Mouse (Mus musculus) liver, embryonic 15.5 days (tissue): ENCODE data around the gene Dxo. TPM values are rescaled to one million over a fixed set of nuclear protein-coding genes. Genes with fewer than 3 reads are reported as not detected.
A peak's percentile ranks its signal among the peaks of the same experiment; 100 is the strongest.

ENCODE experiments used
- ATAC-seq: fragments of 200-750 bp; cut with Nextera tagmentation; 2 replicates; pipeline ENCODE4 v1.8.0; 2017; ENCODE audit warnings: moderate number of reproducible peaks, mild to moderate bottlenecking, moderate library complexity; ENCODE audit not compliant: insufficient read depth
- H3K27ac ChIP-seq: fragments of 300-500 bp; sonication (generic); replicated peaks from 2 replicates; pipeline ENCODE4 v1.5.1; 2015; ENCODE audit warnings: mild to moderate bottlenecking, inconsistent platforms
- H3K27me3 ChIP-seq: fragments of 300-500 bp; sonication (generic); 2 replicates; pipeline ENCODE4 v1.6.1; 2015; ENCODE audit warnings: mild to moderate bottlenecking, inconsistent platforms
- H3K36me3 ChIP-seq: fragments of 300-500 bp; sonication (generic); replicated peaks from 2 replicates; pipeline ENCODE4 v1.6.1; 2015; ENCODE audit warnings: moderate library complexity, mild to moderate bottlenecking, inconsistent platforms
- H3K4me1 ChIP-seq: fragments of 300-500 bp; sonication (generic); replicated peaks from 2 replicates; pipeline ENCODE4 v1.6.1; 2015; ENCODE audit warnings: inconsistent platforms
- H3K4me2 ChIP-seq: fragments of 300-500 bp; sonication (generic); 2 replicates; pipeline ENCODE4 v1.6.1; 2015; ENCODE audit warnings: moderate library complexity, mild to moderate bottlenecking, inconsistent platforms
- H3K4me3 ChIP-seq: fragments of 300-500 bp; sonication (generic); replicated peaks from 2 replicates; pipeline ENCODE4 v1.5.1; 2015; ENCODE audit warnings: mild to moderate bottlenecking, inconsistent platforms
- H3K9ac ChIP-seq: fragments of 300-500 bp; sonication (generic); 2 replicates; pipeline ENCODE4 v1.6.1; 2015; ENCODE audit warnings: moderate library complexity, mild to moderate bottlenecking, inconsistent platforms
- H3K9me3 ChIP-seq: fragments of 300-500 bp; sonication (generic); replicated peaks from 2 replicates; pipeline ENCODE4 v1.6.1; 2016; ENCODE audit warnings: inconsistent platforms
- WGBS: fragments of 180-500 bp; shearing (Covaris S2); methylation state at CpG from one replicate; pipeline ENCODE4 v1.1.7; 2015; ENCODE audit warnings: mixed read lengths; ENCODE audit not compliant: insufficient replicate concordance; 5-methylcytosine and 5-hydroxymethylcytosine counted together
- polyA plus RNA-seq: library from polyadenylated mRNA; unstranded; fragments of >200 nt; fragmentation: Nextera tagmentation; extraction: Ambion mirVana; gene quantifications from 2 replicates; pipeline ENCODE4 v1.2.1, GENCODE M21; 2015

Gene Dxo
- polyA plus RNA-seq, 1 experiment from 2014 or later = 29.8 TPM

GRCm38 (mm10) chr17:34837464-34838324 is 875 bp downstream of the Dxo start:
- ATAC-seq = no peak
- Histone ChIP-seq H3K27ac (peak overlapping the region; percentile 89), H3K27me3 (no peaks in the 10 kb centered on the region), H3K36me3 (peaks cover 55% of the 10 kb centered on the region), H3K4me1 (peaks cover 53% of the 10 kb centered on the region), H3K9me3 (no peaks in the 10 kb centered on the region), H3K9ac (peak overlapping the region; percentile 81), H3K4me2 (peak overlapping the region; percentile 96), H3K4me3 (peak overlapping the region; percentile 79)
- WGBS = 33% methylated on average over 43 of the region's 43 CpGs

DNA sequence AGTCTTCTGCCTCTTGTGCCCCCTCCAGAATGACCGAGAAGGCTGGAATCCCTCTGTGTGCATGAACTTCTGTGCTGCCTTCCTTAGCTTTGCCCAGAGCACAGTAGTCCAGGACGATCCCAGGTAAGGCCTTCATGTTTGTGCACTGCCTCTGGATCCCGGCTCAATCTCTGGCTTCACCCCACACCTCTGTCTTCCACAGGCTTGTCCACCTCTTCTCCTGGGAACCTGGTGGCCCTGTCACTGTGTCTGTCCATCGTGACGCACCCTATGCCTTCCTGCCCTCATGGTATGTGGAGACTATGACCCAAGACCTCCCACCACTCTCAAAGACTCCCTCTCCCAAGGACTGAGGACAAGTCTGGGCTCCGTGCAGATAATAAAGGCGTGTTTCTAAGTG is 2.0 kb downstream of the Dxo start:
- H3K27ac ChIP-seq = no peak overlapping the region
- 81% methylated on average over 7 of the region's 7 CpGs for WGBS
- no peaks in the 10 kb centered on the region for H3K9me3 ChIP-seq
- peaks cover 53% of the 10 kb centered on the region for H3K4me1 ChIP-seq
- ATAC-seq = no peak
- peaks cover 56% of the 10 kb centered on the region for H3K36me3 ChIP-seq
- H3K27me3 ChIP-seq = no peaks in the 10 kb centered on the region
- H3K4me2 ChIP-seq = peak overlapping the region; percentile 96; the same call in 1 of the 2 replicates
- no peak overlapping the region for H3K9ac ChIP-seq
- no peak overlapping the region for H3K4me3 ChIP-seq

- peaks cover 45% of the 10 kb centered on the region for H3K4me1 ChIP-seq
- peaks cover 73% of the 10 kb centered on the region for H3K36me3 ChIP-seq
- H3K9ac ChIP-seq = peak overlapping the region; percentile 30; the same call in 1 of the 2 replicates
- peak overlapping the region; percentile 65 for H3K27ac ChIP-seq
- H3K27me3 ChIP-seq = no peaks in the 10 kb centered on the region
- ATAC-seq = peak; percentile 5; the same call in 1 of the 2 replicates
- H3K4me3 ChIP-seq = no peak overlapping the region
- 0 out of 2 replicates have a peak overlapping the region, but pooled peaks have one; percentile 25 for H3K4me2 ChIP-seq
- H3K9me3 ChIP-seq = no peaks in the 10 kb centered on the region
- 71% methylated on average over 6 of the region's 6 CpGs for WGBS
Measured at GRCm38 (mm10) chr17:34840736-34841307, 4.0 kb downstream of the Dxo start.

- ATAC-seq = no peak
- H3K36me3 ChIP-seq = peaks cover 83% of the 10 kb centered on the region
- no peak overlapping the region for H3K27ac ChIP-seq
- WGBS = 85% methylated on average over 13 of the region's 13 CpGs
- H3K4me3 ChIP-seq = no peak overlapping the region
- H3K9me3 ChIP-seq = no peaks in the 10 kb centered on the region
- H3K4me2 ChIP-seq = no peak overlapping the region
- no peak overlapping the region for H3K9ac ChIP-seq
- H3K27me3 ChIP-seq = no peaks in the 10 kb centered on the region
- H3K4me1 ChIP-seq = peaks cover 32% of the 10 kb centered on the region
Measured at GRCm38 (mm10) chr17:34844884-34845283, 8.1 kb downstream of the Dxo start.

DNA sequence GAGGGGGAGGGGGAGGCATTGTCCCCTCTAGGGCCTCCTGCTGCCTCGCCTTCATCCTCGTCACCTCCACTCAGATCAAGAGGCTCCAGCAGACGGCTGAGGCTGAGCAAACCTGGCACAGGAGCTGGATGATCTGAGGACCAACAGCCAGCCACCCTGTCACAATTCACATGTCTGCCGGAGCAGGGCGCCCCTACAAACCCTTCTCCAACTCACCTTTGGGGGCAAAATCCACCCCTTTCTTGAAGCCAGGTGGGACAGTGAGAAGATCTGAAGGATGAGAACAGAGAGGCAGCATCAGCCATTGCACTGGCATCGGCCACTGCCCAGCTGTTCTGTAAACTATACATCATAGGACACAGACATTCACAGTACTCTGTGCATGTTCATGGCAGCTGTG is 10.4 kb downstream of the Dxo start:
- H3K4me1 ChIP-seq = peaks cover 30% of the 10 kb centered on the region
- no peak for ATAC-seq
- H3K4me2 ChIP-seq = no peak overlapping the region
- no peak overlapping the region for H3K9ac ChIP-seq
- no peak overlapping the region for H3K4me3 ChIP-seq
- peaks cover 64% of the 10 kb centered on the region for H3K36me3 ChIP-seq
- no peaks in the 10 kb centered on the region for H3K27me3 ChIP-seq
- H3K27ac ChIP-seq = no peak overlapping the region
- no peaks in the 10 kb centered on the region for H3K9me3 ChIP-seq
- 71% methylated on average over 6 of the region's 6 CpGs for WGBS

DNA sequence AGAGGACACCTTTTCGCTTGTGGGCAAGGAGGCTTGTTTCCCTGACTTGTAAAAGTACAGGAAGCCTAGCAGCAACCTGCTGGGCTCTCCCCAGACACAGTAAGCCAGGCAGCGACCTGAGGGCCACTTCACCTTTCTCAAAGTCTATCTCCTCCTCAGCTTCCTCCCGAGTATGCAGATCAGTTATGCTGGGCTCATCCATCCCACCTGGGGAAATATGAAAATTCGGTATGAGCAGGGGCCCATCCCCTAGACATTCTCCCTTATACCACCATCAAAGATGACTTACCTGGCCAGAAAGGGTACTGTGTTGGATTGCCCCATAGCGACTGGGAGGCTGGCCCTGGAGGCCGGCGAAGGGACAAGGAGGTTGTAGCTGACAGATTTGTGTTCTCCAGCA is 10.8 kb downstream of the Dxo start:
- no peak for ATAC-seq
- 78% methylated on average over 7 of the region's 7 CpGs for WGBS
- no peak overlapping the region for H3K4me3 ChIP-seq

DNA sequence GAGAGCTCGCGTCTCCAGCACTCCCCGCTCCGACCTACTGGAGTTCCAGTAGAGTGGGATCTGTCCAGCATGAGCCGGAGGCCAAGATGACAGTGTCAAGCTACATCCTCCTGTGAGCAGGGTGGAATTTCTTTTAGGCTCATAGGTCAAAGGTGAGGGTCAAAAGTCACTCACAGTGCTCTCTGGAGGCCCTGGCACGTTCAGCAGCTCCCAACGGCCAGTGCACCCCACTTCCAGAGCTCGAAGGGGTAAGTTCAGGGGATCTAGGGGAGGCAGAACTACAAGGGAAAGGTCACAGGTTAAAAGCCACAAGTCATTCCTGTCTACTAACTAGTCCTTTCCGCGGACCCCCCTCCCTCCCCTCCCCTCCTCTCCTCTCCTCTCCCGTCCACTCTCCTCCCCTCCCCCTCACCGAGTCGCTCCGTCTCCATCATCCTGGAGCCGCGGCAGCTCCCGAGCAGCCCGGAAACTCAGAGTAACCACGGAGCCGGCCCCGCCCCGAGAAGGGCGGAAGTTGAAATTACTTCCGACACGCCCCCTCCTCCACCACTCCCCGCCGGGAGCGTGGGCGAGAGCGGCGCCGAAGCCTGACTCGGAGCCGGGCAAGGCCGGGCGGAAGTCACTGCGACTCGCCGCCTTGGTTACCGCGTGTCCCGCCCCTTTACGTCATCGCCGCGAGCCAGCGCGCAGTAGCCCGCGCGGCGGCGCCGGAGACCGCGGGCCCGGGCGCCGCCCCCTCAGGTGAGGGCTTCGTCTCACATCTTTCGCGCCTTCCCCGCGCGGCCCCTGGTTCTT is 13.1 kb downstream of the Dxo start, which contains the start of the genes Skiv2l and Nelfe:
Gene Skiv2l (minus strand): TSS at position 489 of the 795 bp plus-strand sequence.
Gene Nelfe (plus strand): TSS at position 670 of the 795 bp plus-strand sequence.
- Histone ChIP-seq H3K9me3 (no peaks in the 10 kb centered on the region), H3K27me3 (no peaks in the 10 kb centered on the region), H3K9ac (peak within 1 kb of the TSS; percentile 83), H3K4me2 (peak within 1 kb of the TSS; percentile 99), H3K36me3 (peaks cover 62% of the 10 kb centered on the region), H3K27ac (peak within 1 kb of the TSS; percentile 78), H3K4me1 (peaks cover 48% of the 10 kb centered on the region), H3K4me3 (peak within 1 kb of the TSS; percentile 86)
- 2% methylated on average over 62 of the region's 65 CpGs for WGBS
- peak; percentile 92 for ATAC-seq

More for the DNA sequence above, 10.8 kb downstream of the Dxo start:
- Histone ChIP-seq H3K9ac (no peak overlapping the region), H3K9me3 (no peaks in the 10 kb centered on the region), H3K4me2 (no peak overlapping the region), H3K27me3 (no peaks in the 10 kb centered on the region), H3K27ac (no peak overlapping the region), H3K36me3 (peaks cover 64% of the 10 kb centered on the region), H3K4me1 (peaks cover 35% of the 10 kb centered on the region)

DNA sequence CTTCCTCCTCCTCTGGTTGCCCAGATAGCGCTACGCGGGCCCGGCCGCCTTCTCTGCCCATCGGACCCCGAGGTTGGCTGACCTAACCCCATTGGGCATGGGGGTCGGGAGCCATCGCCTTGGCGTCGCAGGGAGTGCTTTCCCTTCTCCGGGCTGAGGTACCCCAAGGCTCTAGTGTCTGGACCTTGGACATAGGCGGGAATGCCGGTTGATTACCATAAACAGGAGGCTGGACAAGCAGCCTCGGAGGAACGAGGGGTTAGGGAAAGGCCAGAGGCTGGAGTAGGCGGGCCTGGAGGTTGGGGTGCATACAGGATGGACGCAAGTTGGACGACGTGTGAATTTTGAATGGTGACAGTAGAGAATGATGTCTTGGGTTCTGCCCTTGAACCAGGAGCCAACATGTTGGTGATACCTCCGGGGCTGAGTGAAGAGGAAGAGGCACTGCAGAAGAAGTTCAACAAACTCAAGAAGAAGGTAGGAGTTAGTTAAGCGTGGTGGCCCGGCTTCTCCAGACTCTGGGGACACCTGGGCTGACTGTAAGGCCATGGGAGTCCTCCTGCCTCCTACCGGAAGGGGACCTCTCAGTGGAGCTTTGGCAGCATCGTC is 13.8 kb downstream of the Dxo start:
- no peaks in the 10 kb centered on the region for H3K9me3 ChIP-seq
- peaks cover 52% of the 10 kb centered on the region for H3K4me1 ChIP-seq
- H3K36me3 ChIP-seq = peaks cover 60% of the 10 kb centered on the region
- WGBS = 2% methylated on average over 25 of the region's 25 CpGs
- peak overlapping the region; percentile 99 for H3K4me2 ChIP-seq
- peak overlapping the region; percentile 83 for H3K9ac ChIP-seq
- peak overlapping the region; percentile 86 for H3K4me3 ChIP-seq
- no peaks in the 10 kb centered on the region for H3K27me3 ChIP-seq
- H3K27ac ChIP-seq = peak overlapping the region; percentile 78
- peak; percentile 30 for ATAC-seq

GRCm38 (mm10) chr17:34853511-34853910 is 16.7 kb downstream of the Dxo start:
- no peak overlapping the region for H3K4me2 ChIP-seq
- no peak for ATAC-seq
- H3K27ac ChIP-seq = no peak overlapping the region
- H3K4me3 ChIP-seq = no peak overlapping the region
- peaks cover 64% of the 10 kb centered on the region for H3K4me1 ChIP-seq
- H3K36me3 ChIP-seq = peaks cover 59% of the 10 kb centered on the region
- no peak overlapping the region for H3K9ac ChIP-seq
- H3K9me3 ChIP-seq = no peaks in the 10 kb centered on the region
- 61% methylated on average over 8 of the region's 8 CpGs for WGBS
- no peaks in the 10 kb centered on the region for H3K27me3 ChIP-seq

DNA sequence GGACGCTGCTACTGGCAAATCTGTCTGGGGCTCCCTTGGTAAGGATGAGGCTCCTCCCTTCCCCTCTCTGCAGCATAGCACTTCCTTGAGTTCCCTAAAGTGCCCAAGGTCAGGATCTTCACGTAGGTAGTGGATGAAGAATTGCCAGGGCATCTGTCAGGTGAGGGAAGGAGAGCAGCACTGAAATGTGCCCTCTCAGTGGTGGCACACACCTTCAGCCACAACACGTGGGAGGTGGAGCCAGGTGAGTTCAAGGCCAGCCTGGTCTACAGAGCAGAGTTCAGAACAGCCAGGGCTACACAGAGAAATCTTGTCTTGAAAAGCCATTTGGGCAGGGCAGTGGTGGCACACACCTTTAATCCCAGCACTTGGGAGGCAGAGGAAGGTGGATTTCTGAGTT is 17.9 kb downstream of the Dxo start:
- no peak overlapping the region for H3K4me3 ChIP-seq
- WGBS = 65% methylated on average over 3 of the region's 3 CpGs
- H3K27me3 ChIP-seq = no peaks in the 10 kb centered on the region
- H3K4me1 ChIP-seq = peaks cover 64% of the 10 kb centered on the region
- H3K4me2 ChIP-seq = no peak overlapping the region
- no peaks in the 10 kb centered on the region for H3K9me3 ChIP-seq
- no peak overlapping the region for H3K9ac ChIP-seq
- H3K36me3 ChIP-seq = peaks cover 59% of the 10 kb centered on the region
- no peak overlapping the region for H3K27ac ChIP-seq
- no peak for ATAC-seq
